Mouse (Mus musculus): ENCODE measurements around the gene Ess2. TPM values are rescaled to one million over a fixed set of nuclear protein-coding genes. Genes with fewer than 3 reads are reported as not detected.

Ess2 gene
- polyA plus RNA-seq, 1 experiment from 2014 or later = 48.2 TPM

DNA sequence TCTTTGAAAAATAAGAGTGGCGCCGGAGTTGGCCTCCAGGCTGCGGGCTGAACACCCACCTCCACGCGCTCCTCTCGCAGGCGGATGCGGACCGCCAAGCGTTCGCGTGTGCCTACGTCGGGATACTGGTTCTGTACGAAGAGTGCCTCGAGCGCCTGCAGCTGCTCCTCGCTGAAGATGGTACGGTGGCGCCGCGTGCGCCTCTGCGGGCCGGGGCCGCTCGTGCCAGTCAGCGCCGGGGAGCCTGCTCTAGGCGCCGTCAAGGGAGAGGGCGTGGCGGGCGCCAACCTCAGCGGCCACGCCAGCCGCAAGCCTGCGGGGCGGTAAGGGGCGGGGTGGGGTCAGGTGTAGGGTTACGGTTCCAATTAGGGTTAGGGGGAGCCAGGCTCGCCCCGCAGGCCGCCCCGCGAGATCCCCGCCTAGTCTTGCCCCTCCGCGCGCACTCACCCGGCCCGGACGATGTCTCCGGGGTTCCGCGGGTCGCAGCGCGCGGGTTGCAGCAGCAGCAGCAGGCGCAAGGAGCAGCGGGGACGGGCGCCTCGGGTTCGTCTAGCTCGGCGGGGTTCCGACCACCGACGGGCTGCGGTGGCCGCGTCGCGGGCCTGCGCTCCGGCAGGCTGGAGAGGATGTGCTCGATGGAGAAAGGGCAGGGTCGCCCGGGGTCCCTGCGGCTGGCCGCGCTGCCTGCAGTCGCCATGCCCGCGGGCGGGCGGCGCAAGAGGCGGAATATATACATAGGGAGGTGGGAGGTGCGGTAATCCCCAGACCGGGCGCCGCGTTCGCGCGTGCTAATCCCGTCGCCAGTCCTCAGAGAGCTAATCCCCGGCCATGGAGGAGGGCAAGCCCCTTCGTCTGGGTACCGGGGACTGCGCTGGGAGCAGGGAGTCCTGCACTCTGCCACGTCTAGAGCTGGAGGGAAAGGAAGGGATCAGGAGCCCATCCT lies 3.4 kb upstream of the Ess2 start, which contains the start of gene Gsc2:
TSS of gene Gsc2 (minus strand) at position 753 of the 943 bp plus-strand sequence.
- peaks cover 77% of the 10 kb centered on the region for H3K27me3 ChIP-seq
- no peak for ATAC-seq (ENCODE audit: low read depth)

DNA sequence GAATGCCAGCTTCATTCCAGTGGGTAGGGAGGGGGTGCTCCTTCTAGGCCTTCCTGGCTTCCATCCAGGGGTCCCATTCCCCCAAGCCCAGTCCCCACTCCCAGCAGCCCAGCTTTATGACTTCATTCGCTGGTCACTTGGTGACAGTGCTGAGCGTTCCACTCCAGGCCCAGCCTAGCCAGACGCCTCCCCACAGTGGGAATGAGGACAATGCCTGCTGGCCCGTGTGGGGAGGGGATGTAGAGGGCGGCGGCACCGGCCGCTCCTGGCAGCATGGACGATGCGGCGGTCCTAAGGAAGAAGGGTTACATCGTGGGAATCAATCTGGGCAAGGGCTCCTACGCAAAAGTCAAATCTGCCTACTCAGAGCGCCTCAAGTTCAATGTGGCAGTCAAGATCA lies 12.7 kb downstream of the Ess2 start, which contains the start of the genes Dgcr2 and Tssk2:
TSS of gene Dgcr2 (minus strand) at position 101 of the 400 bp plus-strand sequence.
TSS of gene Tssk2 (plus strand) at position 176 of the 400 bp plus-strand sequence.
- H3K9ac ChIP-seq = no peak within 1 kb of the TSS
- H3K27me3 ChIP-seq = no peaks in the 10 kb centered on the region
- no peak within 1 kb of the TSS for H3K4me2 ChIP-seq
- 84% methylated on average over 14 of the region's 14 CpGs for WGBS
- no peak within 1 kb of the TSS for H3K4me3 ChIP-seq
- no peak for ATAC-seq (ENCODE audit: low read depth)
- H3K9me3 ChIP-seq = no peaks in the 10 kb centered on the region
- H3K4me1 ChIP-seq (replicated peaks) = no peaks in the 10 kb centered on the region
- no peak within 1 kb of the TSS for H3K27ac ChIP-seq (replicated peaks)
- peaks cover 57% of the 10 kb centered on the region for H3K36me3 ChIP-seq

More for the DNA sequence above, 3.4 kb upstream of the Ess2 start, which contains the start of gene Gsc2:
- no peak within 1 kb of the TSS for H3K27ac ChIP-seq (replicated peaks)
- H3K4me2 ChIP-seq = peak within 1 kb of the TSS; percentile 56
- no peaks in the 10 kb centered on the region for H3K9me3 ChIP-seq
- no peaks in the 10 kb centered on the region for H3K36me3 ChIP-seq
- WGBS = under 1% methylated on average over 106 of the region's 106 CpGs
- peak within 1 kb of the TSS; percentile 34 for H3K4me3 ChIP-seq
- H3K4me1 ChIP-seq (replicated peaks) = peaks cover 22% of the 10 kb centered on the region
- peak within 1 kb of the TSS; percentile 54 for H3K9ac ChIP-seq

DNA sequence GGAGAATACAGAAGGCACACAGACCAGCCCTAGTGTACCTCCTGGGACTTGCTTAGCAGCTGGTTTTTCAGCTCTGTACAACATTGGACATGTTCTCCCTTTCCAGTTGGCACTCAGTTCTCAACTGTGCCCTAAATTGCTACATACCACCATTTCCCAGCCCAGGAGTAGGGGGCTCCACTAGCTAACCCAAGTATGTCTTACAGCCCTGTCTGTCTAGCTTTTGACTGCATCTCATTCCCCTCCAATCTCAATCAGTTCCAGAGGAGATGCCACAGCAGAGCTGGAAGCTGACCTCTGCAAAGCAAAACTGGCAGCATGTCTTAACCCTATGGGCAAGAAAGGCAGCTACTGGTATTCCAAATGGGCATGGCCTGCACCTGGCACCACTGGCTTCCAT lies 15.1 kb downstream of the Ess2 start:
- peaks cover 10% of the 10 kb centered on the region for H3K4me1 ChIP-seq (replicated peaks)
- H3K4me2 ChIP-seq = no peak overlapping the region
- H3K27me3 ChIP-seq = no peaks in the 10 kb centered on the region
- H3K9me3 ChIP-seq = no peaks in the 10 kb centered on the region
- H3K27ac ChIP-seq (replicated peaks) = no peak overlapping the region
- no peak for ATAC-seq (ENCODE audit: low read depth)
- H3K9ac ChIP-seq = no peak overlapping the region
- no peak overlapping the region for H3K4me3 ChIP-seq
- H3K36me3 ChIP-seq = peaks cover 33% of the 10 kb centered on the region

DNA sequence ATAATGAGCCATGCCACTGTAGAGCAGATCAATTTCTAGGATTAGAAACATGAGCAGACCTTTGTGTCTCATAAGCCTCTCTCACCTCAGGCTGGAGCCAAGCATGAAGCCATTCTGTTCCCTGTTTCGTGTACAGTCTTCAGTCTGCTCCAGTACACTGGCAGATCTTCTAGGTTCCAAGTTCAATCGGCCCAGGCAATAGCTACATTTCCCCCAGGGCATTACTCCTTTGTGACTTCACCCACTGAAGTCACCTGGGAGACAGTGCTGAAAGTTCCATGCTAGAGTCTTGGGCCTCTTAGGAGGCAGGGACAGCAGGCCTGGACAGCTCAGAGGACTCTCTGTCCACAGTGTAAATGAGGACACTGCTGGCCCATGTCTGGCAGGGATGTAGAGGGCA lies 17.2 kb downstream of the Ess2 start, which contains the start of gene Tssk1:
TSS of gene Tssk1 (plus strand) at position 301 of the 400 bp plus-strand sequence.
- no peak within 1 kb of the TSS for H3K27ac ChIP-seq (replicated peaks)
- no peak within 1 kb of the TSS for H3K9ac ChIP-seq
- no peak for ATAC-seq (ENCODE audit: low read depth)
- 83% methylated on average over 2 of the region's 2 CpGs for WGBS
- H3K27me3 ChIP-seq = no peaks in the 10 kb centered on the region
- no peak within 1 kb of the TSS for H3K4me2 ChIP-seq
- peaks cover 25% of the 10 kb centered on the region for H3K4me1 ChIP-seq (replicated peaks)
- no peaks in the 10 kb centered on the region for H3K9me3 ChIP-seq
- H3K4me3 ChIP-seq = no peak within 1 kb of the TSS
- peaks cover 11% of the 10 kb centered on the region for H3K36me3 ChIP-seq

DNA sequence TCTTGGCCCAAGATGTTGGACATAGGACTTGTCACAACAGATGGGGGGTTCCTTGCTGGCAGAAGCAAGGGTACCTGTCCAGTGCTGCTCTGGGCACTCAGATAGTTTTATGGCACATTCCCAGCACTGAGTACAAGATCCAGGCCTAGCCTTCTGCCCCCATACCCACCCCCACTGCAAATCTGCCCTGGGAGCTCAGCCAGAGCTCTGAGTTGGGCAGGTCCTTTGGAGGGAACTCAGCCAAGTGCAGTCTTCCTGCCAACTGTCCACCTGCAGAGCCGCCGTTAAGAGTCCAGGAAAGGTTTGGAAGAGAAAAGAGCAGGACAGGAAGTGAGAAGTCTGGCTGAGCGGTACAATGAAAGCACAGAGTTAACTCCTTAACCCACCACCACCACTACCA lies 18.5 kb downstream of the Ess2 start:
- Histone ChIP-seq H3K27ac (replicated peaks) (no peak overlapping the region), H3K9me3 (no peaks in the 10 kb centered on the region), H3K4me3 (no peak overlapping the region), H3K9ac (no peak overlapping the region), H3K4me1 (replicated peaks) (peaks cover 25% of the 10 kb centered on the region), H3K4me2 (0 out of 2 replicates have a peak overlapping the region, but pooled peaks have one; percentile 86), H3K27me3 (no peaks in the 10 kb centered on the region), H3K36me3 (no peaks in the 10 kb centered on the region)
- ATAC-seq (ENCODE audit: low read depth) = no peak
- WGBS = 72% methylated on average over 3 of the region's 3 CpGs

DNA sequence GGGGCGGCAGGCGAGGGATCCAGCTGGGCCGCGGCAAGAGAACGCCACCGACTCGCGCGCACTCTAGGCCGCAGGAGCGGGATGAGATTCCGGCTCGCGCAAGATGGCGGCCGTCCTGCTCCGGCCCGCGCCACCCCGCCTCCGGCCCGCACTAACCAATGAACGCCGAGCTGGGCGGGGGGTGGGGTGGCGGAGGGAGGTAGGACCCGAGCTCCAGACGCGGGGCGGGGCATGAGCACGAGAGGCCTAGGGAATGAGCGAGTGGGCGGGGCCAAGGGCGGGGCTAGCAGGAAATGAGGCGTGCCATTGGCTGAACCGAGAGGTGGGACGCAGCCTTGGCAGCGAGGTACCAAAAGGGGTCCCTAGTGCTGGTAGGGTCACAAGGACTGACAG lies 19.6 kb downstream of the Ess2 start, which contains the start of gene Gm20518:
TSS of gene Gm20518 (minus strand) at position 105 of the 393 bp plus-strand sequence.
- under 1% methylated on average over 38 of the region's 38 CpGs for WGBS
- peak within 1 kb of the TSS; percentile 70 for H3K4me3 ChIP-seq

DNA sequence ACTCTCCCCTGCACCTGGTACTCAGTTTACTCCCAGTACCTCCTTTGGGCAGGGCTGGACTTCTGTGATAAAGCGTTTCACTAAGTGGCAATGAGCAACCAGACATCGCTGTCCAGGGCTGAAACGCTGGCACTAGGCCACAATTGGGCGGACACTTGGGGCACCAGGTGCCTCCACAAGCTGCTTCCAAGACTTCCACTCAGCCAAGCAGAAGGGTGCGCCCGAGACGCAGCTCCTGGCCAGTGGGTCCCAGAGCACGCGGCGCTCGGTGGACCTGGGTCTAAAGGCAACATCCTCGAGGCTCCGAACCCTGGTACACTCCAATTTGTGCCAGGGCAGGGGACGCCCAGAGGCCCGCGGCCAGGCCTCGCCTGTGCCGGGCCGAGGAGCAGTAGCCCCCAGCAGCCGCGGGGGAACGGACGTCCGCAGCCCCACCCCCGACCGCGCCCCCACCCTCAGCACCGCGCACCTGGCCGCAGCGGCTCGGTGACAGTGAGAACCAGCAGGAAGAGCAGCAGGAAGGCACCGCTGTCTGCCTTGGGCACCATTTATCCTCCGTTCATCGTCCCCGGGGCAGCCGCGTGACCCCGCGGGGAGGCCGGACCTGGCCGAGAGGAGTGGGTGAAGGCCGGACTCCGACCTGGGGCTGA lies 20.1 kb downstream of the Ess2 start:
- ATAC-seq (ENCODE audit: low read depth) = peak; percentile 71

More for the DNA sequence above, 19.6 kb downstream of the Ess2 start, which contains the start of gene Gm20518:
- Histone ChIP-seq H3K4me2 (peak within 1 kb of the TSS; percentile 86), H3K9me3 (no peaks in the 10 kb centered on the region), H3K36me3 (no peaks in the 10 kb centered on the region), H3K4me1 (replicated peaks) (peaks cover 30% of the 10 kb centered on the region), H3K27ac (replicated peaks) (peak within 1 kb of the TSS; percentile 98), H3K9ac (peak within 1 kb of the TSS; percentile 96), H3K27me3 (no peaks in the 10 kb centered on the region)
- peak; percentile 97 for ATAC-seq (ENCODE audit: low read depth)

DNA sequence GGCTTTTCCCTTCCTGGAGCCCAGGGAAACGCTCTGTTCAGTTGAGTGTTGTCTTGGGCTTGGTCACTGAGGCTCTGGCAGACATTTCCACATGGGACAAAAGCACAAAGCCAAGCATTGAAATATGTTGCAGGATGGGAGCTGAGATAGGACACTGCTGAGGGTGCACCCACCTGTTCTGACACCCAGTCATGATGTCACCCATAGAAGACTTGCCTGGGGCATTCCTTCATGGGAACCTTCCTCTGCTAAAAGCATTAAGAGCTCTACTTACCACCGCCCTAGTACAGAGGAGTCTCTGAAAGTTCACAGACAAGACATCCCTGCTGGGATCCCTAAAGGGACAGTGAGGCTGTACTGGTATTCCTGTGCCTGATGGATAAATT lies 20.8 kb downstream of the Ess2 start:
- H3K36me3 ChIP-seq = no peaks in the 10 kb centered on the region
- H3K4me3 ChIP-seq = peak overlapping the region; percentile 70
- WGBS = 33% methylated on average over 2 of the region's 2 CpGs
- H3K27me3 ChIP-seq = no peaks in the 10 kb centered on the region
- peaks cover 43% of the 10 kb centered on the region for H3K4me1 ChIP-seq (replicated peaks)
- no peak for ATAC-seq (ENCODE audit: low read depth)
- H3K9ac ChIP-seq = peak overlapping the region; percentile 96
- peak overlapping the region; percentile 86 for H3K4me2 ChIP-seq
- no peak overlapping the region for H3K27ac ChIP-seq (replicated peaks)
- no peaks in the 10 kb centered on the region for H3K9me3 ChIP-seq

More for the DNA sequence above, 20.1 kb downstream of the Ess2 start:
- Histone ChIP-seq H3K4me2 (peak overlapping the region; percentile 86), H3K27me3 (no peaks in the 10 kb centered on the region), H3K9me3 (no peaks in the 10 kb centered on the region), H3K36me3 (no peaks in the 10 kb centered on the region), H3K9ac (peak overlapping the region; percentile 96), H3K4me3 (peak overlapping the region; percentile 70), H3K4me1 (replicated peaks) (peaks cover 36% of the 10 kb centered on the region), H3K27ac (replicated peaks) (peak overlapping the region; percentile 98)
- under 1% methylated on average over 43 of the region's 44 CpGs for WGBS

DNA sequence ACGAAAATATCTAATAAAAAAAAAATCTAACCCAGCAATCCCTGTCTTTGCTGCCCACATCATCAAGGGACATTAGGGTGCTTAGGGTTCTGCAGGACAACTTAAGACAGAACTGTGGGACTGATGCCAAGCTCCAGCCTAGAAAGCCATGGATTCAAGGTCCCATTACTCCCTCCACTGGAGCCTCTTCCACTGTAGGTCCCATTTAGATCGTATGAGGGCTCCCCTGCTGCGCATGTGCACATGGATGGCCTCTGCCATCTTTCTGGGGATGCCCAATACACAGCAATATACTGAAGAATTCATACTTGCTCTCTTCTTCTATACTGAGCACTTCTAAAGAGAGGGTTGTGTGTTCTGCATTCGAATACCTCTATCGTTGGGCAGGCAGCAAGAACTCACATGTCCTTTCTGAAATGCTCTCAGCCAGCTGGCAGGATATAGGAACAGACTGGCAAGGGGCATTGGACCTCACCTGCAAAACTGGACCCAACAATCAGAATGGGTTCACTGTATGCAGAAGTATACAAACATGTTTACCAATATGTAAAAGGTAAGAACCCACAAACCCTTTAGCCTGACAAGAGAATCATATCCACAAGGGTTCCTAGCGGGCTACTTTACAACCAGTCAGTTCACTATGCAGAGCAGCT lies 21.3 kb downstream of the Ess2 start:
- WGBS = 84% methylated on average over 6 of the region's 6 CpGs

DNA sequence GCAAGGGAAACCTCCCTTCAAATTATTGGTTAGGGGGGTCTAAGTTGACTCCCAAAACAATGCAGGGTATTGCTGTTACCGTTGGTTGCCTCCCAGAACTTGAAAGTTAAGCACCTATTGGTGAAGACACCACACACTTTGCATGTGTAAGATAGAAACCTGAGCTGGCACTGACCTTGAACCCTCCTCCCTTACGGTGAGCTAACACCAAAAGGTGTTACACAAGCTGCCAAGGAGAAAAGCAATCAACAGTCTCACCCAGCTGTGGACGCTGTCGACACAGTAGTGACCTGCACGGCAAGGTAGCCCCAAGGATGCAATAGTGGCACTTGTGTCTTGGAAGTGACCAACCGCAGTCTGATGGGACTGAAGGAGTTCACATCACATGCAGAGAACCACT lies 27.0 kb downstream of the Ess2 start:
- Histone ChIP-seq H3K36me3 (peaks cover 13% of the 10 kb centered on the region), H3K4me1 (replicated peaks) (peaks cover 46% of the 10 kb centered on the region), H3K9ac (no peak overlapping the region), H3K4me2 (no peak overlapping the region), H3K4me3 (no peak overlapping the region), H3K27me3 (no peaks in the 10 kb centered on the region), H3K9me3 (no peaks in the 10 kb centered on the region), H3K27ac (replicated peaks) (no peak overlapping the region)
- ATAC-seq (ENCODE audit: low read depth) = no peak
- WGBS = 92% methylated on average over 6 of the region's 6 CpGs

More for the DNA sequence above, 21.3 kb downstream of the Ess2 start:
- Histone ChIP-seq H3K4me2 (peak overlapping the region; percentile 86), H3K36me3 (no peaks in the 10 kb centered on the region), H3K27me3 (no peaks in the 10 kb centered on the region), H3K27ac (replicated peaks) (no peak overlapping the region), H3K9me3 (no peaks in the 10 kb centered on the region), H3K9ac (peak overlapping the region; percentile 96), H3K4me1 (replicated peaks) (peaks cover 47% of the 10 kb centered on the region), H3K4me3 (peak overlapping the region; percentile 70)
- ATAC-seq (ENCODE audit: low read depth) = no peak

DNA sequence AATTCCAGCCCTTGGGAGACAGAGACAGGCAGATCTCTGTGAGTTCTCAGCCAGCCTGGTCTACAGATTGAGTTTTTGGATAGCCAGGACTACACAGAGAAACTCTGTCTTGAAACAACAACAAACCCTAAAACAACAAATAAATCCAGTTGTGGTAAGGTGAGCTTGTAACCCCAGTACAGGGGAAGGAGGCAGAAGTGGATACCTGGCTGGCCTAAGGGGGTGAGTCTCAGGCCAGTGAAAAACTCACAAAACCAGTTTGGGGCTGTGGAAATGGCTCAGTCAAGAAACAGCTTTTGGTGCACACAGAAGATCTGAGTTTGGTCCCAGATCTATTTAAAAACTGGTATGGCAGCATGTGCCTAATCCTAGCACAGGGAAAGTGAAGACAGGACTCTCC lies 29.0 kb downstream of the Ess2 start:
- Histone ChIP-seq H3K4me3 (no peak overlapping the region), H3K36me3 (peaks cover 24% of the 10 kb centered on the region), H3K9ac (no peak overlapping the region), H3K4me1 (replicated peaks) (peaks cover 46% of the 10 kb centered on the region), H3K27me3 (no peaks in the 10 kb centered on the region), H3K27ac (replicated peaks) (no peak overlapping the region), H3K9me3 (no peaks in the 10 kb centered on the region), H3K4me2 (no peak overlapping the region)
- ATAC-seq (ENCODE audit: low read depth) = no peak

All from neural tube, embryonic 13.5 days (tissue).